Mouse (Mus musculus) heart, embryonic 12.5 days (tissue): ENCODE results near the gene Inha. TPM values are rescaled to one million over a fixed set of nuclear protein-coding genes. Genes with fewer than 3 reads are reported as not detected.

Experiments used
- ATAC-seq: fragments of 200-750 bp; cut with Nextera tagmentation; 2 replicates; pipeline ENCODE4 v1.8.0; 2017; ENCODE audit warnings: moderate TSS enrichment, moderate library complexity; ENCODE audit not compliant: insufficient number of reproducible peaks, low FRiP score
- H3K27ac ChIP-seq: fragments of 300-500 bp; sonication (generic); 2 replicates; pipeline ENCODE4 v1.5.1; 2016; ENCODE audit warnings: mild to moderate bottlenecking, moderate library complexity; ENCODE audit not compliant: poor library complexity, severe bottlenecking
- H3K27me3 ChIP-seq: fragments of 300-500 bp; sonication (generic); replicated peaks from 2 replicates; pipeline ENCODE4 v1.6.1; 2016; ENCODE audit warnings: mild to moderate bottlenecking, moderate library complexity
- H3K36me3 ChIP-seq: fragments of 300-500 bp; sonication (generic); 2 replicates; pipeline ENCODE4 v1.6.1; 2016; ENCODE audit warnings: mild to moderate bottlenecking, moderate library complexity
- H3K4me1 ChIP-seq: fragments of 300-500 bp; sonication (generic); replicated peaks from 2 replicates; pipeline ENCODE4 v1.6.1; 2016; ENCODE audit warnings: mild to moderate bottlenecking
- H3K4me2 ChIP-seq: fragments of 300-500 bp; sonication (generic); 2 replicates; pipeline ENCODE4 v1.6.1; 2016; ENCODE audit warnings: mild to moderate bottlenecking, moderate library complexity
- H3K4me3 ChIP-seq: fragments of 300-500 bp; sonication (generic); 2 replicates; pipeline ENCODE4 v1.5.1; 2016; ENCODE audit warnings: mild to moderate bottlenecking
- H3K9ac ChIP-seq: fragments of 300-500 bp; sonication (generic); 2 replicates; pipeline ENCODE4 v1.6.1; 2016; ENCODE audit warnings: mild to moderate bottlenecking, moderate library complexity
- H3K9me3 ChIP-seq: fragments of 300-500 bp; sonication (generic); replicated peaks from 2 replicates; pipeline ENCODE4 v1.6.1; 2016; ENCODE audit warnings: mild to moderate bottlenecking, moderate library complexity
- WGBS: fragments of 180-500 bp; shearing (Covaris S2); methylation state at CpG from one replicate; pipeline ENCODE4 v1.1.7; 2016; 5-methylcytosine and 5-hydroxymethylcytosine counted together
- polyA plus RNA-seq: library from polyadenylated mRNA; unstranded; fragments of >200 nt; fragmentation: Nextera tagmentation; extraction: Ambion mirVana; gene quantifications from 2 replicates; pipeline ENCODE4 v1.2.1, GENCODE M21; 2016

Inha gene
- polyA plus RNA-seq, 1 experiment from 2014 or later: 7.5 TPM

DNA sequence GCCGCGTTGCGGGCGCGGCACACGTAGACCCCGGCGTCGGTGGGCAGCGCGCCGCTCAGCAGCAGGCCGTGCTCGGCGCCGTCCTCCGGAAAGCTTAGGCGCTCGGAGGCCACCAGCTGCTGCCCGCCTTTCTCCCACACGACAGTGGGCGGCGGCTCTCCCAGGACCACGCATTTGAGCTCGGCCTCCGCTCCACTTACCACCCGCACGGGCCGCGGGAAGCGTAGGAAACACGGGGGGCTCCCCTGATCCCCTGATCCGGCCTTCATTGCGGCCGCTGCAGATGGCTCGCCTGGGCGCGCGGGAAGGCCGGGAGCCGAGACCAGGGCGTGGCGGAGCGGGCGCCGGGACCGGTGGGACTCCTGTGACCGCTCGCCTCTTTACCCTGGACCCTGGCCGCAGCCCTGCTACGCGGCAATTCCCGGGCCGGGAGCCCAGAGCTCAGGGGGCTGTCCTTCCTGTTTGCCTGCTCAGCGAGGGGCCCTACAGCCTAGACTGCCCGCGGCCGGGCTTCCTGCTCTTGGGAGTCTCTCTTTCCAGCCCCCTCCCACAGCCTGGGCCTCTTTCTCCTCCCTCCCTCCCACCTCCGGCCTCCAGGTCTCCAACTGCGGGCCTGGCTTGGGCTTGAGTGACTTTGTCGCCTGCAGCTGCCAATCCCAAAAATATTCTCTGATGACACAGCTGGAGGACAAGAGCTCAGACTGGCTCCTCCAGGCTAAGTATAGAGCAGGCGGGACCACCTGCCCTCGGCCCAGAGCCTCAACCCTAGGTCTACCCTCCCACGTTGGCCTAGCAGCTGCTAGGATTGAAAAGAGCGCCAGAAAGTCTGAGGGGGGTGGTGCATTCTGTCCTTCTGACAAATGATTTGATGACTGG is 683 bp upstream of the Inha start, which contains the start of gene Obsl1:
Obsl1 (minus strand) TSS at position 497 of the 876 bp plus-strand sequence.
- Histone ChIP-seq H3K9me3 (no peaks in the 10 kb centered on the region), H3K9ac (peak within 1 kb of the TSS; percentile 96), H3K36me3 (peaks cover 31% of the 10 kb centered on the region), H3K27me3 (no peaks in the 10 kb centered on the region), H3K4me3 (peak within 1 kb of the TSS; percentile 73), H3K4me1 (peaks cover 60% of the 10 kb centered on the region), H3K4me2 (peak within 1 kb of the TSS; percentile 87), H3K27ac (peak within 1 kb of the TSS; percentile 99)
- under 1% methylated on average over 65 of the region's 65 CpGs for WGBS
- ATAC-seq: peak; percentile 90

DNA sequence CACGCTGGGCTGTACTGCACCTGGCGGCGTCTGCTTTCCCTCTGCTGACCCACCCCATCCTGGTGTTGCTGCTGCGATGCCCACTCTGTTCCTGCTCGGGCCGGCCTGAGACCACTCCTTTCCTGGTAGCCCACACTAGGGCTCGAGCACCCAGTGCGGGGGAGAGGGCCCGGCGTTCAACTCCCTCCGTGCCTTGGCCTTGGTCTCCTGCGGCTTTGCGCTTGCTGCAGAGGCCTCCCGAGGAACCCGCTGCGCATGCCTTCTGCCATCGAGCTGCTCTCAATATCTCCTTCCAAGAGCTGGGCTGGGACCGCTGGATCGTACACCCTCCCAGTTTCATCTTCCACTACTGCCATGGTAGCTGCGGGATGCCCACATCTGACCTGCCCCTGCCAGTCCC is 2.7 kb downstream of the Inha start:
- peaks cover 1% of the 10 kb centered on the region; the same call in 1 of the 2 replicates for H3K36me3 ChIP-seq
- no peaks in the 10 kb centered on the region for H3K27me3 ChIP-seq
- no peak for ATAC-seq
- 40% methylated on average over 20 of the region's 20 CpGs for WGBS
- no peak overlapping the region for H3K9ac ChIP-seq
- no peak overlapping the region; the same call in 1 of the 2 replicates for H3K4me2 ChIP-seq
- H3K4me1 ChIP-seq: peaks cover 62% of the 10 kb centered on the region
- H3K4me3 ChIP-seq: no peak overlapping the region
- no peaks in the 10 kb centered on the region for H3K9me3 ChIP-seq
- peak overlapping the region; percentile 99 for H3K27ac ChIP-seq

DNA sequence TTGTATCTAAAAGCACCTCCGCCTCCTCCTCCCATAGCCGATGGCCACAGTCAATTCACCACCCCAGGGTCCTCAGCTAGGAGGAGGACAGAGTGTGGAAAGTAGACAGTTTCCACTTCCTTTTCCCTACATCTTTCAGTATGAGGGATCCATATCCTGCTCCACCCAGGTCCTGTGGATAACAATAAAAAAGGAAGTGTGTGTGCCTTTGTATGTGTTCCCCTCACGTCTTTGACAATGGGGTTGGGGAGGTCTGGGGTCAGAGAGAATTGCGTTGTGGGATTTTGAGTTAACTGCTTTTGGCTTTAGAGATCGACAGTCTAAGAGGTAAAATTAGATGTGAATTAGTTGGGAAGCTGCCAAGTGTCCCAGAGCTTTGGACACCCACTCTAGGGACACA is 3.3 kb downstream of the Inha start:
- Histone ChIP-seq H3K36me3 (no peaks in the 10 kb centered on the region), H3K9ac (no peak overlapping the region), H3K27ac (peak overlapping the region; percentile 99), H3K27me3 (no peaks in the 10 kb centered on the region), H3K4me1 (peaks cover 65% of the 10 kb centered on the region), H3K4me3 (no peak overlapping the region), H3K9me3 (no peaks in the 10 kb centered on the region), H3K4me2 (peak overlapping the region; percentile 7; the same call in 1 of the 2 replicates)
- WGBS: 46% methylated on average over 5 of the region's 5 CpGs
- ATAC-seq: no peak

DNA sequence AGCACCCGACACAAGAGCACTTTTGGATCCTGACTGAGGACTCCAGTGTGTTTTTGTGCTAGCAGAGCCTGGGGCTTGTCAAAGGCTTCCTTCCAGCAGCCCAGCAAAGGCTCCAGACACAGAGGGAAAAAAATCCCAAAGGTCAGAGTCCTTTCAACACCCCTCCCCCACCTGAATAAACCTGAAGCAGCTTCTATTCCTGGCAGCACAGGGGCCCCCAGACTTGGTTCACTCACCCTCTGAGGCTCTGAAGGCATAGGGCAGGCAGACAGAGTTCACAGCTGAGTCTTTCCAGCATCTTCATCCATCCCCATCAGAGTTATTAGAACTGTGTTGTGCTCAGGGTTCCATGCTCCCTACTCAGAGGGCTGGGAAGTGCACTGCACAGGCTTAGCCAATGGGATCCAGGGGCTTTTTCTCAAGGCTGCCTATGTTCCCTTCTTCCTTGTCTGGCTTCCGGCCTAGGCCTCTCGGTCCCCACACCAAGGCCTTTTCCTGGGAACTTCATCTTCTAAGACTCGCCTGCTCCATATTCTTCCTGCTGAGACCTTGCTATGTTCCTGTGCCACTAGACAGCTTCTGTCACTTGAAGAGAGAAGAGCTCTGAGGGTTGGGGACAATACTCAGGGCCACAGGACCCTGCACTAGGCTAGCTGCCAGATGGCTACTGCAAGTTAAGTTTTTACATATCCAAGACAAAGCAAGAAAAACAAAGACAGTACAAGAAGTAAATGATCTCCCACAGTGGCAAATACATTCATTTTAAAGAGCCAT is 4.7 kb downstream of the Inha start:
- Histone ChIP-seq H3K4me3 (no peak overlapping the region), H3K9me3 (no peaks in the 10 kb centered on the region), H3K36me3 (no peaks in the 10 kb centered on the region), H3K4me1 (peaks cover 72% of the 10 kb centered on the region), H3K9ac (0 out of 2 replicates have a peak overlapping the region, but pooled peaks have one; percentile 51), H3K27ac (peak overlapping the region; percentile 99), H3K4me2 (peak overlapping the region; percentile 31; the same call in 1 of the 2 replicates), H3K27me3 (no peaks in the 10 kb centered on the region)
- ATAC-seq: peak; percentile 18; the same call in 1 of the 2 replicates
- 20% methylated on average over 4 of the region's 4 CpGs for WGBS

DNA sequence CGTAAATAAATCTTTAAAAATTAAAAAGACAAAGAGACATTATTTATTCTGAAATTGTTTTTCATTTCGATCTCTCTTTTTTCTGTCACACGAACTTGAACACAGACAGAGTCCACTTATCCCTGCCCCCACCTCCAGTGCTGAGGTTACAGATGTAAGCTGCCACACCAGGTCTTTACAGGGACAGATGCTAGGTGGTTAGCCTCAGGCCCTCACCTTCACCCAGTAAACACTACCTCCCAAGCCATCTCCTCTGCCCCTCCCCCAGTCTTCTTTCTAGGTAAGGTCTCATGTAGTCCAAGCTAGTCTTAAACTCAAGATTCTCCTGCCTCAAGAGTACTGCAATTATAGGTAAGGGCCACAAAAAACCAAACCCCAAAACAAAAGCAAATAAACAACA is 5.7 kb downstream of the Inha start:
- Histone ChIP-seq H3K27me3 (no peaks in the 10 kb centered on the region), H3K27ac (peak overlapping the region; percentile 99), H3K36me3 (no peaks in the 10 kb centered on the region), H3K4me1 (peaks cover 72% of the 10 kb centered on the region), H3K4me2 (no peak overlapping the region), H3K4me3 (no peak overlapping the region), H3K9ac (no peak overlapping the region), H3K9me3 (no peaks in the 10 kb centered on the region)
- 85% methylated on average over 3 of the region's 3 CpGs for WGBS
- no peak for ATAC-seq

DNA sequence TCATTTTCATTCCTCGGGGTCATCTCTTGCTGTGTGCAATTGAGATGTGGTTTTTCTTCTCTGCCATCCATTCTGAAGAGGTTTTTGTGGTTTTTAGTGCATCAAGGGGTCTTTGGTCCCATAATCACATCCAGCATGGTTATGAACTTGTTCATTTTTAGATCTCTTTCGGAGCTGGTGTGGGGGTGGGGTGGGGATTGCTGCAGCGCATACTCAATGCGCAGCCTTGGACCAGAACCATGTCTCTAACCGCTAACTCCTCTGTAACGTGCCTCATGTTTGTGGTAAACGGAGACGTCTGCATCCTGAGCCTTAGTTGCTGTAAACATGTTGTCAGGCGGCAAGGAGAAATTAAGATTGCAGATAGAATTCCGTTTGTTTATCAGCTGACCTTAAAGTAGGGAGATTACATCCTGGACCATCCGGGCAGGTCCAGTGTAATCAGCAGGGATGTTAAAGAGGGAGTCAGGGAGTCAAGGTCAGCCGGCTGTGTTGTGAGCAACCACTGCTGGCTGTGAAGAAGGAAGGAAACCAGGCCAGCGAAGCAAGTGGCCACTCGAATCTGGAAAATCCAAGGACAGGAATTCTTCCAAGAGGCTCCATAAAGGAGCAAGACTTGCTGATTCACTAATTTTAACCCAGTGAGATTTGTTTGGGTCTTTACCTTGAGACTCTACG is 10.0 kb downstream of the Inha start:
- Histone ChIP-seq H3K4me1 (peaks cover 66% of the 10 kb centered on the region), H3K27me3 (no peaks in the 10 kb centered on the region), H3K4me2 (no peak overlapping the region), H3K27ac (peak overlapping the region; percentile 41; the same call in 1 of the 2 replicates), H3K9me3 (no peaks in the 10 kb centered on the region), H3K36me3 (no peaks in the 10 kb centered on the region), H3K4me3 (no peak overlapping the region), H3K9ac (peak overlapping the region; percentile 16; the same call in 1 of the 2 replicates)
- WGBS: 49% methylated on average over 15 of the region's 15 CpGs
- no peak for ATAC-seq

DNA sequence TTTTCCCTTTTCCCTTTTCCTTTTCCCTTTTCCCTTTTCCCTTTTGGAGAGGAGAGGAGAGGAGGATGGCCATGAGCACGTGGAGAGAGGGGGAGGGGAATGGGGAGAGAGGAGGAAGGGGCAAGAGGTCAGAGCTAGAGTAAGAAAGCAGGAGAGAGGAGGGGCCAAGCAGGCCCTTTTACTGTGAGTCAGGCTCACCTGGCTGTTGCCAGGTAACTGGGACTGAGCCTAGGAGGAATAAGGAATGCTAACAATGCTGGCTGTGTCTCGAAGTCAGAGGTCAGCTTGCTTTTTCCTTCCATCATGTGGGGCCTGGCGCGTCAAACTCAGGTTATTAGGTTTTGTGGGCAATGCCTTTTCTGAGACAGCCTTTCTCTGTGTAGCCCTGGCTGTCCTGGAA is 11.1 kb downstream of the Inha start:
- H3K27me3 ChIP-seq: no peaks in the 10 kb centered on the region
- no peak overlapping the region for H3K4me2 ChIP-seq
- no peaks in the 10 kb centered on the region for H3K36me3 ChIP-seq
- no peaks in the 10 kb centered on the region for H3K9me3 ChIP-seq
- no peak for ATAC-seq
- 70% methylated on average over 3 of the region's 4 CpGs for WGBS
- no peak overlapping the region for H3K27ac ChIP-seq
- no peak overlapping the region for H3K9ac ChIP-seq
- no peak overlapping the region for H3K4me3 ChIP-seq
- H3K4me1 ChIP-seq: peaks cover 58% of the 10 kb centered on the region

DNA sequence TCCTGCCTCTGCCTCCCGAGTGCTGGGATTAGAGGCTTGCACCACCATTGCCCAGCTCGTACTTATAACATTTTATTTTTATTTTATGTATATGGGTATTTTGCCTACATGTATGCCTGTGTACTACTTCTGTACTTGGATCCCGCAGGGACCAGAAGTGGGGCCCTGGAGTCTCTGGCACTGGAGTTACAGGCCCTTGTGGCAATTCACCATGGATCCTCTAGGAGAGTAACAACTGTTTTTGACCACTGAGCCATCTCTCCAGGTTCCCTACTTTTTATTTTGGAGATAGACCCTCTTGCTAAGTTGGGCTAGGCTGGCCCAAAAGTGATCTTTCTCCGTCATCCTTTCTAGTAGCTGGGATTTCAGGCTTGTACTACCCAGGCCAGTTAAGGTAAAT is 11.6 kb downstream of the Inha start:
- peaks cover 54% of the 10 kb centered on the region for H3K4me1 ChIP-seq
- WGBS: 95% methylated on average over 4 of the region's 4 CpGs
- H3K27ac ChIP-seq: no peak overlapping the region

DNA sequence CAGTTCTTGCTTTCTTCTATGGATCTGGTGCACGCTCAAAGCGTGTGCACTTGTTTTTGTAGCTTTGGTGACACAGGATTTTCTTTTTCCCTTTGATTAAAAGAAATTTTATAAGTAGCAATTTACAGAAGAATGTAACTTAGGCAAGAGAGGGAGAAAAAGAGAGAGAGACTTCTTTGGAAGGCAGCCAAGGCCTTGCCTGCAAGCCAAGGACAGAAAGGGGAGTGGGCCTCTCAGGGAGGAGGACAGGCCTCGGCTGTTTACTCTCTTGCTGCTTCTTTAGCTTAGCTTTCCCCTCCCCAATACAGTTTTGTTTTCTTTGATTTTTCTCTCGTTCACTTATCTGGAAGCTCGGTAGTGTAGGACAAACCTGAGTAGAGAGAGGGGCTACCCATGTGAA is 12.7 kb downstream of the Inha start:
- Histone ChIP-seq H3K9me3 (no peaks in the 10 kb centered on the region), H3K27me3 (no peaks in the 10 kb centered on the region), H3K27ac (peak overlapping the region; percentile 97), H3K4me2 (no peak overlapping the region), H3K9ac (0 out of 2 replicates have a peak overlapping the region, but pooled peaks have one; percentile 14), H3K36me3 (no peaks in the 10 kb centered on the region), H3K4me1 (peaks cover 54% of the 10 kb centered on the region), H3K4me3 (no peak overlapping the region)
- WGBS: 52% methylated on average over 5 of the region's 5 CpGs
- ATAC-seq: no peak

More for the DNA sequence above, 11.6 kb downstream of the Inha start:
- Histone ChIP-seq H3K4me2 (no peak overlapping the region), H3K27me3 (no peaks in the 10 kb centered on the region), H3K4me3 (no peak overlapping the region), H3K9ac (no peak overlapping the region), H3K9me3 (no peaks in the 10 kb centered on the region), H3K36me3 (no peaks in the 10 kb centered on the region)
- no peak for ATAC-seq

DNA sequence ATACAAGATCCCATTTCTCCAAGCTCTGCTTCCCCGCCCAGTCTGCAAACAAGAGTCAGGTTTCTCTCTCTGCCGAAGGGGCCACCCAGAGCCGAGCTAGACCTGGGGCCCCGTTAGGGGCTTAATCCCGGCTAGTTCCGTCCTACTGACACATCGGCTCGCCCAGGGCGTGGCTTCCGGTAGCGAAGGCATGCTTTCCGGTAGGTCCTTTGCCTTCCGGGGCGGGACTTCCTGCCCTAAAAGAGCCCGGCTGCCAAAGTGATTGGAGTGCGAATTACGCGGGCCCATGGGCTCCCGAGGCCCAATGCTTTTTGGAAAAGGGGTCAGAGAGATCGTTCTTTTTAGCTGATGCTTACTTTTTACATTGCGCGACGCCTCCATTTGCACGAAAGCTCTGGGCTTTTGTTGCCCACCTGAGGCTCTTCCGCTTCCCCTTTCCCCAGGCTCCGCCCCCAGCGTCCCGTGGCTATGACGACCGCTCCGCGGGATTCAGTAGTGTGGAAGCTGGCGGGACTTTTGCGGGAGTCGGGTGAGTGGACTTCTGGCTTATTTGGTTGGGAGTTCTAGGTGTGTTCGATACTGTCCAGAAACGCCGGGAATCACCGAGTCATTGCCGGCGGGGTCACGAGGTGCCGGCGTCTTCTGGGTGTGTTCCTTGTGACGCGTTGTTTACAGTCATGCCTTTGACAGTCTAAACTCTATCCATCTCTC is 14.6 kb downstream of the Inha start, which contains the start of gene Stk11ip:
Stk11ip (plus strand) TSS at position 209 of the 711 bp plus-strand sequence.
- under 1% methylated on average over 46 of the region's 46 CpGs for WGBS
- peak; percentile 95 for ATAC-seq
- Histone ChIP-seq H3K4me3 (peak within 1 kb of the TSS; percentile 69), H3K27ac (peak within 1 kb of the TSS; percentile 97), H3K36me3 (peaks cover 13% of the 10 kb centered on the region), H3K9ac (peak within 1 kb of the TSS; percentile 62), H3K4me1 (peaks cover 42% of the 10 kb centered on the region), H3K27me3 (no peaks in the 10 kb centered on the region), H3K4me2 (peak within 1 kb of the TSS; percentile 69), H3K9me3 (no peaks in the 10 kb centered on the region)
